Mouse (Mus musculus): ENCODE data around the gene Krtap17-1. TPM values are rescaled to one million over a fixed set of nuclear protein-coding genes. Genes with fewer than 3 reads are reported as not detected.

The Krtap17-1 gene
- polyA plus RNA-seq, 1 experiment from 2014 or later, result 0.90 TPM

GRCm38 (mm10) chr11:99994384-99994661, 529 bp upstream of the Krtap17-1 start:
- Histone ChIP-seq H3K9me3 (replicated peaks) (no peaks in the 10 kb centered on the region), H3K27me3 (ENCODE audit: low read depth, poor library complexity, severe bottlenecking) (peaks cover 27% of the 10 kb centered on the region), H3K4me3 (no peak overlapping the region), H3K4me1 (peaks cover 9% of the 10 kb centered on the region), H3K36me3 (no peaks in the 10 kb centered on the region), H3K27ac (no peak overlapping the region)
- 72% methylated on average over 4 of the region's 4 CpGs for WGBS
- no peak for DNase-seq (ENCODE audit: low spot score)

GRCm38 (mm10) chr11:99990571-99990970, 3.2 kb downstream of the Krtap17-1 start:
- WGBS, result 92% methylated on average over 3 of the region's 3 CpGs
- H3K4me1 ChIP-seq, result peaks cover 15% of the 10 kb centered on the region
- H3K9me3 ChIP-seq (replicated peaks), result no peaks in the 10 kb centered on the region
- no peaks in the 10 kb centered on the region for H3K36me3 ChIP-seq
- no peak for DNase-seq (ENCODE audit: low spot score)
- no peak overlapping the region for H3K27ac ChIP-seq
- H3K4me3 ChIP-seq, result no peak overlapping the region
- peaks cover 27% of the 10 kb centered on the region for H3K27me3 ChIP-seq (ENCODE audit: low read depth, poor library complexity, severe bottlenecking)

- Histone ChIP-seq H3K36me3 (no peaks in the 10 kb centered on the region), H3K9me3 (replicated peaks) (no peaks in the 10 kb centered on the region), H3K27ac (no peak overlapping the region), H3K4me3 (no peak overlapping the region), H3K4me1 (peaks cover 15% of the 10 kb centered on the region), H3K27me3 (ENCODE audit: low read depth, poor library complexity, severe bottlenecking) (peaks cover 26% of the 10 kb centered on the region)
- no peak for DNase-seq (ENCODE audit: low spot score)
- 86% methylated on average over 6 of the region's 6 CpGs for WGBS
Measured at GRCm38 (mm10) chr11:99989881-99990405, 3.9 kb downstream of the Krtap17-1 start.

- Histone ChIP-seq H3K27ac (no peak overlapping the region), H3K36me3 (no peaks in the 10 kb centered on the region), H3K4me3 (no peak overlapping the region), H3K9me3 (replicated peaks) (no peaks in the 10 kb centered on the region), H3K4me1 (peaks cover 9% of the 10 kb centered on the region), H3K27me3 (ENCODE audit: low read depth, poor library complexity, severe bottlenecking) (peaks cover 12% of the 10 kb centered on the region)
- WGBS, result 98% methylated on average over 3 of the region's 3 CpGs
- no peak for DNase-seq (ENCODE audit: low spot score)
Measured at GRCm38 (mm10) chr11:99988530-99988929, 5.3 kb downstream of the Krtap17-1 start.

GRCm38 (mm10) chr11:99986180-99986647, 7.6 kb downstream of the Krtap17-1 start, which contains the start of gene Krtap16-1:
Krtap16-1 (minus strand) TSS chr11:99986597.
- 0 out of 2 replicates have a peak, but pooled peaks cover 6% of the 10 kb centered on the region for H3K4me1 ChIP-seq
- no peaks in the 10 kb centered on the region for H3K36me3 ChIP-seq
- no peaks in the 10 kb centered on the region for H3K9me3 ChIP-seq (replicated peaks)
- no peaks in the 10 kb centered on the region for H3K27me3 ChIP-seq (ENCODE audit: low read depth, poor library complexity, severe bottlenecking)
- WGBS, result 79% methylated on average over 8 of the region's 8 CpGs
- no peak within 1 kb of the TSS for H3K4me3 ChIP-seq
- H3K27ac ChIP-seq, result no peak within 1 kb of the TSS
- DNase-seq (ENCODE audit: low spot score), result no peak

- Histone ChIP-seq H3K9me3 (replicated peaks) (no peaks in the 10 kb centered on the region), H3K4me3 (no peak overlapping the region), H3K36me3 (no peaks in the 10 kb centered on the region), H3K27me3 (ENCODE audit: low read depth, poor library complexity, severe bottlenecking) (no peaks in the 10 kb centered on the region), H3K4me1 (0 out of 2 replicates have a peak, but pooled peaks cover 6% of the 10 kb centered on the region), H3K27ac (no peak overlapping the region)
- 85% methylated on average over 20 of the region's 20 CpGs for WGBS
- no peak for DNase-seq (ENCODE audit: low spot score)
Measured at GRCm38 (mm10) chr11:99985291-99986092, 8.3 kb downstream of the Krtap17-1 start.

GRCm38 (mm10) chr11:99983442-99983841, 10.4 kb downstream of the Krtap17-1 start:
- no peak overlapping the region for H3K27ac ChIP-seq
- no peak for DNase-seq (ENCODE audit: low spot score)
- H3K4me1 ChIP-seq, result 0 out of 2 replicates have a peak, but pooled peaks cover 6% of the 10 kb centered on the region
- 95% methylated on average over 1 of the region's 1 CpGs for WGBS
- H3K36me3 ChIP-seq, result no peaks in the 10 kb centered on the region
- no peaks in the 10 kb centered on the region for H3K9me3 ChIP-seq (replicated peaks)
- H3K27me3 ChIP-seq (ENCODE audit: low read depth, poor library complexity, severe bottlenecking), result no peaks in the 10 kb centered on the region
- H3K4me3 ChIP-seq, result no peak overlapping the region

GRCm38 (mm10) chr11:99982731-99983130, 11.1 kb downstream of the Krtap17-1 start:
- WGBS, result 91% methylated on average over 9 of the region's 9 CpGs
- H3K4me3 ChIP-seq, result no peak overlapping the region
- H3K9me3 ChIP-seq (replicated peaks), result no peaks in the 10 kb centered on the region
- DNase-seq (ENCODE audit: low spot score), result no peak
- H3K27ac ChIP-seq, result no peak overlapping the region
- no peaks in the 10 kb centered on the region for H3K36me3 ChIP-seq
- H3K27me3 ChIP-seq (ENCODE audit: low read depth, poor library complexity, severe bottlenecking), result no peaks in the 10 kb centered on the region
- 0 out of 2 replicates have a peak, but pooled peaks cover 6% of the 10 kb centered on the region for H3K4me1 ChIP-seq

GRCm38 (mm10) chr11:99978953-99979352, 14.8 kb downstream of the Krtap17-1 start, which contains the start of gene Krtap29-1:
Krtap29-1 (minus strand) TSS chr11:99979053.
- DNase-seq (ENCODE audit: low spot score), result no peak
- H3K27ac ChIP-seq, result no peak within 1 kb of the TSS
- H3K9me3 ChIP-seq (replicated peaks), result no peaks in the 10 kb centered on the region
- H3K27me3 ChIP-seq (ENCODE audit: low read depth, poor library complexity, severe bottlenecking), result no peaks in the 10 kb centered on the region
- H3K36me3 ChIP-seq, result no peaks in the 10 kb centered on the region
- H3K4me3 ChIP-seq, result no peak within 1 kb of the TSS
- H3K4me1 ChIP-seq, result no peaks in the 10 kb centered on the region
- WGBS, result 68% methylated on average over 5 of the region's 5 CpGs

GRCm38 (mm10) chr11:99965961-99966360, 27.8 kb downstream of the Krtap17-1 start:
- 26% methylated on average over 2 of the region's 2 CpGs for WGBS
- H3K27ac ChIP-seq, result no peak overlapping the region
- no peaks in the 10 kb centered on the region for H3K27me3 ChIP-seq (ENCODE audit: low read depth, poor library complexity, severe bottlenecking)
- no peak for DNase-seq (ENCODE audit: low spot score)
- no peak overlapping the region for H3K4me3 ChIP-seq
- H3K4me1 ChIP-seq, result no peaks in the 10 kb centered on the region
- H3K9me3 ChIP-seq (replicated peaks), result no peaks in the 10 kb centered on the region
- no peaks in the 10 kb centered on the region for H3K36me3 ChIP-seq

GRCm38 (mm10) chr11:99964213-99964612, 29.6 kb downstream of the Krtap17-1 start:
- no peaks in the 10 kb centered on the region for H3K4me1 ChIP-seq
- no peaks in the 10 kb centered on the region for H3K36me3 ChIP-seq
- H3K9me3 ChIP-seq (replicated peaks), result no peaks in the 10 kb centered on the region
- H3K27me3 ChIP-seq (ENCODE audit: low read depth, poor library complexity, severe bottlenecking), result no peaks in the 10 kb centered on the region
- H3K4me3 ChIP-seq, result no peak overlapping the region
- H3K27ac ChIP-seq, result no peak overlapping the region
- no peak for DNase-seq (ENCODE audit: low spot score)
- 58% methylated on average over 6 of the region's 6 CpGs for WGBS

GRCm38 (mm10) chr11:99948175-99948574, 45.6 kb downstream of the Krtap17-1 start, which contains the start of gene Krtap9-5:
Krtap9-5 (plus strand) TSS chr11:99948475.
- H3K9me3 ChIP-seq (replicated peaks), result no peaks in the 10 kb centered on the region
- no peak within 1 kb of the TSS for H3K27ac ChIP-seq
- no peaks in the 10 kb centered on the region for H3K36me3 ChIP-seq
- WGBS, result 90% methylated on average over 2 of the region's 2 CpGs
- no peak for DNase-seq (ENCODE audit: low spot score)
- no peak within 1 kb of the TSS for H3K4me3 ChIP-seq
- H3K27me3 ChIP-seq (ENCODE audit: low read depth, poor library complexity, severe bottlenecking), result no peaks in the 10 kb centered on the region
- H3K4me1 ChIP-seq, result no peaks in the 10 kb centered on the region

All from limb, embryonic 10.5 days (tissue).